Mouse (Mus musculus) lung, postnatal 14 days (tissue): ENCODE data around the gene Rps18.
"Not testable (repeated sequence)": the region's sequence is repeated elsewhere in the genome, so short reads cannot be mapped to it uniquely, and the experiment has no call there.

Source experiments
- DNase-seq: peaks from one replicate; pipeline ENCODE4 v3.0.0; 2021

The Rps18 gene

GRCm38 (mm10) chr17:33919351-33920281 lies 36.2 kb downstream of the Rps18 start:
- peak; percentile 87 for DNase-seq

- no peak for DNase-seq
Observed at GRCm38 (mm10) chr17:33918293-33919203, 37.3 kb downstream of the Rps18 start.

GRCm38 (mm10) chr17:33917656-33918292 lies 38.0 kb downstream of the Rps18 start:
- DNase-seq: no peak

- no peak for DNase-seq
Observed at GRCm38 (mm10) chr17:33916847-33917655, 38.8 kb downstream of the Rps18 start.

- DNase-seq: peak; percentile 56
Observed at GRCm38 (mm10) chr17:33916294-33916693, 39.5 kb downstream of the Rps18 start.

- DNase-seq: peak; percentile 96
Observed at GRCm38 (mm10) chr17:33915671-33916250, 40.0 kb downstream of the Rps18 start, which contains the start of the genes Tapbp and Zbtb22. TSS of gene Tapbp (plus strand) at chr17:33915899. TSS of gene Zbtb22 (plus strand) at chr17:33915904.

- no peak for DNase-seq
Observed at GRCm38 (mm10) chr17:33914969-33915391, 40.8 kb downstream of the Rps18 start.

- DNase-seq: no peak
Observed at GRCm38 (mm10) chr17:33913905-33914304, 41.9 kb downstream of the Rps18 start.

- no peak for DNase-seq
Observed at GRCm38 (mm10) chr17:33913264-33913663, 42.5 kb downstream of the Rps18 start.

GRCm38 (mm10) chr17:33911813-33912414 lies 43.9 kb downstream of the Rps18 start:
- no peak for DNase-seq

- DNase-seq: no peak
Observed at GRCm38 (mm10) chr17:33911052-33911812, 44.6 kb downstream of the Rps18 start.

- DNase-seq: no peak
Observed at GRCm38 (mm10) chr17:33910346-33911051, 45.3 kb downstream of the Rps18 start.

GRCm38 (mm10) chr17:33909869-33910250 lies 45.9 kb downstream of the Rps18 start:
- peak; percentile 58 for DNase-seq

- peak; percentile 99 for DNase-seq
Observed at GRCm38 (mm10) chr17:33909077-33909868, 46.5 kb downstream of the Rps18 start, which contains the start of gene Daxx. TSS of gene Daxx (plus strand) at chr17:33909414.

- DNase-seq: peak; percentile 43
Observed at GRCm38 (mm10) chr17:33908331-33909076, 47.3 kb downstream of the Rps18 start.

GRCm38 (mm10) chr17:33904835-33905234 lies 51.0 kb downstream of the Rps18 start, which contains the start of gene Platr17:
TSS of gene Platr17 (plus strand) at chr17:33905135.
- not testable (repeated sequence) for DNase-seq

- DNase-seq: not testable (repeated sequence)
Observed at GRCm38 (mm10) chr17:33903911-33904651, 51.7 kb downstream of the Rps18 start.
